33 mouse cellular contexts compared by ENCODE assay signal in the genomic region with DNA sequence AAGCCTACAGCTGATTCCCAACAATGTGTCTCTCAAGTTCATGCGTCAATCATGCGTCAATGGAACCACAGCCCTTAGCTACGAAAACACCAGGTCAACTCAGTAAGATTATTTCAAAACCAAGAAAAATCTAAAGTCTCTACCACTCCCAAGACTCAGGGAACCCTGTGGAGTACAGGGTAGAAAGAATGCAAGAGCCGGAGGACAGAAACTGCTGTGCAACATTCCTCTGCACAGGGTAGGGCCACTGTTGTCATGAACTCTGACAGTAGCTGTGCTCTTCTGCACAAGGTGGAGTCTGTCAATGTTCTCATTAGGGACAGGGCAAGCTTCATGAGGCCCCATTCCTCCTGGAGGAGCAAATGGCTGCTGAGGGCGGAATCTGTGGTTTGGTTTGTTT.
"Had no signal": no experiment of that assay in that cellular context is flagged by ENCODE, and none has a peak within 500 bp of the region (broad histone marks: within the 10 kb centered on the region; RNA-seq: fewer than 3 reads in every experiment).

No protein-coding gene starts in this region.

- DNase-seq: heart, postnatal 10 days; heart, postnatal 14 days; heart, postnatal 36 days; heart, postnatal 4 days; kidney, adult 11 months; kidney, adult 18-20 months; kidney, adult 2 months; kidney, adult 9 months; kidney, postnatal 10 days; kidney, postnatal 14 days; kidney, postnatal 25 days; kidney, postnatal 36 days; kidney, postnatal 4 days; layer of hippocampus, adult 9-11 months; layer of hippocampus, postnatal 36 days had no signal

- H3K27me3 ChIP-seq: heart, embryonic 12.5 days; heart, embryonic 13.5 days; heart, embryonic 15.5 days; hindbrain, embryonic 12.5 days; hindbrain, embryonic 13.5 days; hindbrain, embryonic 15.5 days; kidney, embryonic 15.5 days had no signal

- H3K4me3 ChIP-seq: heart, embryonic 10.5 days; heart, embryonic 12.5 days; heart, embryonic 13.5 days; heart, embryonic 15.5 days; hindbrain, embryonic 10.5 days; hindbrain, embryonic 12.5 days; hindbrain, embryonic 13.5 days; hindbrain, embryonic 15.5 days; kidney, embryonic 15.5 days; layer of hippocampus, adult 2 months; left cerebral cortex, adult 2 months had no signal

- H3K4me1 ChIP-seq: heart, embryonic 10.5 days; heart, embryonic 12.5 days; hindbrain, embryonic 10.5 days; hindbrain, embryonic 12.5 days; hindbrain, embryonic 13.5 days; hindbrain, embryonic 15.5 days; kidney, embryonic 15.5 days had no signal

- H3K27ac ChIP-seq: heart, embryonic 10.5 days; heart, embryonic 13.5 days; heart, embryonic 15.5 days; hindbrain, embryonic 10.5 days; hindbrain, embryonic 12.5 days; hindbrain, embryonic 13.5 days; hindbrain, embryonic 14.5 days; hindbrain, embryonic 15.5 days; hindbrain, postnatal 0 days; kidney, embryonic 15.5 days; kidney, postnatal 0 days; layer of hippocampus, adult 2 months; left cerebral cortex, adult 2 months had no signal

- H3K9ac ChIP-seq: heart, embryonic 12.5 days; heart, embryonic 13.5 days; heart, embryonic 15.5 days; hindbrain, embryonic 12.5 days; hindbrain, embryonic 13.5 days; hindbrain, embryonic 14.5 days; hindbrain, embryonic 15.5 days; kidney, embryonic 15.5 days had no signal

- ATAC-seq: hindbrain, embryonic 16.5 days; hindbrain, postnatal 0 days; inflammation-experienced regulatory T-cells, adult 6 months; intestine, embryonic 16.5 days had no signal

- H3K4me2 ChIP-seq: heart, embryonic 11.5 days; heart, embryonic 12.5 days; heart, embryonic 13.5 days; heart, embryonic 15.5 days; hindbrain, embryonic 12.5 days; hindbrain, embryonic 13.5 days; hindbrain, embryonic 14.5 days; hindbrain, embryonic 15.5 days; kidney, embryonic 15.5 days had no signal

- H3K9me3 ChIP-seq: heart, embryonic 10.5 days; heart, embryonic 12.5 days; heart, embryonic 13.5 days; heart, embryonic 15.5 days; hindbrain, embryonic 10.5 days; hindbrain, embryonic 12.5 days; hindbrain, embryonic 13.5 days; hindbrain, embryonic 15.5 days; kidney, embryonic 15.5 days had no signal
